Mouse (Mus musculus): Measurements from ENCODE around the gene Brca1. TPM values are rescaled to one million over a fixed set of nuclear protein-coding genes. Genes with fewer than 3 reads are reported as not detected.
"Not testable (repeated sequence)": the region's sequence is repeated elsewhere in the genome, so short reads cannot be mapped to it uniquely, and the experiment has no call there.

The Brca1 gene
- total RNA-seq, 1 experiment from 2014 or later: 5.6 TPM

GRCm38 (mm10) chr11:101459716-101460115, 92.0 kb downstream of the Brca1 start:
- ATAC-seq (ENCODE audit: extremely low read depth, insufficient number of reproducible peaks, low FRiP score, poor library complexity, severe bottlenecking): no peak

DNA sequence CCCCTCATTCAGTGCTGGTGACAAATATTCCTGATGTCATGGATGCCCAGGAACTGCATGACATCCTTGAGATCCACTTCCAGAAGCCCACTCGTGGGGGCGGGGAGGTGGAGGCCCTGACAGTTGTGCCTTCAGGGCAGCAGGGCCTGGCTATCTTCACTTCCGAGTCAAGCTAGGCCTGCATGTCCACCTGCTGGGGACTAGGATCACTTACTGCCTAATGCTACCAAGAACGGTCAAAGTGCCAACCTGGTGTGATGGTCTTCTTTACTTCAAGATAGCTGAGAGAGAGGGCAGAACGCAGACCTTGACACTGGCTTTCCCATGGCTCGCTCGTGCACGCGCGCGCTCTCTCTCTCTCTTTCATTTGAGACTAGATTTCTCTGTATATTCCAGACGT, 93.5 kb downstream of the Brca1 start:
- ATAC-seq (ENCODE audit: extremely low read depth, insufficient number of reproducible peaks, low FRiP score, poor library complexity, severe bottlenecking): no peak

DNA sequence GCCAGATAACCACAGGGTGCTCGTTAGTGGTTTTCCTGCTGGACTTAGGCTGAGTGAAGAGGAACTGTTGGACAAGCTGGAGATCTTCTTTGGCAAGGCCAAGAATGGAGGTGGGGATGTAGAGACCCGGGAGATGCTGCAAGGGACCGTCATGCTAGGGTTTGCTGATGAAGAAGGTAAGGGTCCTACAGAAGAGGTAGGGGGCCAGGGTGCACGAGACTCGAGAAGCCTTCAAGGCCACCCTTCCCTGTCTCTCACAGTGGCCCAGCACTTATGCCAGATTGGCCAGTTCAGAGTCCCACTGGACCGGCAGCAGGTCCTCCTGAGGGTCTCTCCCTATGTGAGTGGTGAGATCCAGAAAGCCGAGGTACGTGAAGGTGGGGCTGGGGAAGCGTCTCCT, 94.1 kb downstream of the Brca1 start:
- no peak for ATAC-seq (ENCODE audit: extremely low read depth, insufficient number of reproducible peaks, low FRiP score, poor library complexity, severe bottlenecking)

DNA sequence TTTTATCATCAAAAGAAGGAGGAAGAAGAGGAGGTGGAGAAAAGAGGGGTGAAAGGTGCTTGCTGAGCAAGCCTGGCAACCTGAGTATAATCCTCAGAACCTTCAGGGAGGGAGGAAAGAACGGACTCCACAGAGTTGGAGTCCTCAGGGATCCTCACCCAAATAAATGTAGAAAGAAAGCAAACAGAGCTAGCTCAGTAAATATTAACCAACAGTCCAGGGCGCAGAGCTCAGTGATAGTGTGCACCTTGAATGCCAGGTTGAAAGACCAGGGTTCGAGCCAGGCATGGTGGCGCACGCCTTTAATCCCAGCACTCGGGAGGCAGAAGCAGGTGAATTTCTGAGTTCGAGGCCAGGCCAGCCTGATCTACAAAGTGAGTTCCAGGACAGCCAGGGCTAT, 96.1 kb downstream of the Brca1 start:
- ATAC-seq (ENCODE audit: extremely low read depth, insufficient number of reproducible peaks, low FRiP score, poor library complexity, severe bottlenecking): no peak

DNA sequence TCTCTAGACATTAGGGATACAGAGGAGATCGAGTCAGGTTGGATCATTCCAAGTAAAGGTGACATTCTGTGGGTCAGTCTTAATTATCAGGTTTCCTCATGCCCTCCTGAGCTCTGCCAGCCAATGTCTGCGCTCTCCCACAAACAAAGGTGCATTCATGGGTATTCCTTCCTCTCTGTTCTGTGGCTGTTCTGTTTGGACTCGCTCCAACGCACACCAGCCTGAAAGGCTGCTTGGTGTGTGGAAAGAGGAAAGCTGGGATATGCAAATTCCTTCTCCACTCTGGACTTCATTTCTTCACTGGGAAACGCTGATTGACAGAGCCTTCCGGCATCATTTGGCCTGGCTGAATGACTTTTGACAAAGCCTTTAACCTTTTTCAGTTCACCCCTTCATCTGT, 97.1 kb downstream of the Brca1 start:
- no peak for ATAC-seq (ENCODE audit: extremely low read depth, insufficient number of reproducible peaks, low FRiP score, poor library complexity, severe bottlenecking)

GRCm38 (mm10) chr11:101452093-101452774, 99.5 kb downstream of the Brca1 start:
- ATAC-seq (ENCODE audit: extremely low read depth, insufficient number of reproducible peaks, low FRiP score, poor library complexity, severe bottlenecking): no peak

GRCm38 (mm10) chr11:101451536-101451935, 100.2 kb downstream of the Brca1 start:
- no peak for ATAC-seq (ENCODE audit: extremely low read depth, insufficient number of reproducible peaks, low FRiP score, poor library complexity, severe bottlenecking)

DNA sequence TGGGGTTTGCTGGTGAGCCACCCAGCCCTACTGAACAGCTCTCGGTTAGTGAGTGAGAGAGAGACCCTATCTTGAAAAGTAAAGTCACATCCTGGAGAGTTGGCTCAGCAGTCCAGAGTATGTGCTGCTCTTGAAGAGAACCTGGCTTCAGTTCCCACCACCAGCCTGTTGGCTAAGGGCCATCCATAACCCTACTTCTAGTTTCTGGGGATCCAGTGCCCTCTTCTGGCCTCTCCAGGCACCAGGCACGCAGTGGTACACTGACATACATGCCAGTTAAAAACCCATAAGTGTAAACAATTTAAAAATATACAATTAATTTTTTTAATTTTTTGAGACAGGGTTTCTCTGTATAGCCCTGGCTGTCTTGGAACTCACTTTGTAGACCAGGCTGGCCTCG, 101.4 kb downstream of the Brca1 start:
- no peak for ATAC-seq (ENCODE audit: extremely low read depth, insufficient number of reproducible peaks, low FRiP score, poor library complexity, severe bottlenecking)

- not testable (repeated sequence) for ATAC-seq (ENCODE audit: extremely low read depth, insufficient number of reproducible peaks, low FRiP score, poor library complexity, severe bottlenecking)
Observed at GRCm38 (mm10) chr11:101449596-101449995, 102.2 kb downstream of the Brca1 start.

DNA sequence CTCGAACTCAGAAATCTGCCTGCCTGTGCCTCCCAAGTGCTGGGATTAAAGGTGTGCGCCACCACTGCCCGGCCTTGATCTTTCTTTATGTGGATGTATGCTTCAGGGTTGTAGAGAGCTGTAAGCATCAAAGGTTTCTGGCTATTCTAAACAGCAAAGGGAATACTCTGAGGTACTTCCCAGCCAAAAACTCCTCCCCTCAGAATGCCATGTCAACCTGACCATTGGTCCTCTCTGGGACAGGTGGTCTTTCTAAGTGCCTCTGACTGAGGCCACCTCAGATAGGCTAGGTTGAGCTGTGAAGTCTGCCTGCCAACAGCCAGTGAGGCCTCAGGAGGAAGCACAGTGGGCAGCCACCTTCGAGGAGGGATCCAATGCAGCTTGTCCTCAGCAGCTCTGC, 102.9 kb downstream of the Brca1 start:
- ATAC-seq (ENCODE audit: extremely low read depth, insufficient number of reproducible peaks, low FRiP score, poor library complexity, severe bottlenecking): peak; percentile 30; the same call in 1 of the 2 replicates

GRCm38 (mm10) chr11:101448274-101448746, 103.4 kb downstream of the Brca1 start, which contains the start of gene Ifi35:
Ifi35 (plus strand) TSS chr11:101448407.
- peak; percentile 94 for ATAC-seq (ENCODE audit: extremely low read depth, insufficient number of reproducible peaks, low FRiP score, poor library complexity, severe bottlenecking)

GRCm38 (mm10) chr11:101447786-101448185, 104.0 kb downstream of the Brca1 start:
- ATAC-seq (ENCODE audit: extremely low read depth, insufficient number of reproducible peaks, low FRiP score, poor library complexity, severe bottlenecking): no peak

DNA sequence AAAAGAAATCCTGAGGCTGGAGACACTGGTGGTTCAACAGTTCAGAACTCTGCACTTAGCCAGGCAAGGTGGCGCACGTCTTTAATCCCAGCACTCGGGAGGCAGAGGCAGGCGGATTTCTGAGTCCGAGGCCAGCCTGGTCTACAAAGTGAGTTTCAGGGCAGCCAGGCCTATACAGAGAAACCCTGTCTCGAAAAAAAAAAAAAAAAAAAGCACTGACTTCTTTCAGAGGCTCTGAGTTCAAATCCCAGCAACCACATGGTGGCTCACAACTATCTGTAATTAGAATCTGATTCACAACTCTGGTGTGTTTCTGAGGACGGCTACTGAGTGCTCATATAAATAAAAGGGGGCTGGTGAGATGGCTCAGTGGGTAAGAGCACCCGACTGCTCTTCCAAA, 104.9 kb downstream of the Brca1 start:
- ATAC-seq (ENCODE audit: extremely low read depth, insufficient number of reproducible peaks, low FRiP score, poor library complexity, severe bottlenecking): not testable (repeated sequence)

DNA sequence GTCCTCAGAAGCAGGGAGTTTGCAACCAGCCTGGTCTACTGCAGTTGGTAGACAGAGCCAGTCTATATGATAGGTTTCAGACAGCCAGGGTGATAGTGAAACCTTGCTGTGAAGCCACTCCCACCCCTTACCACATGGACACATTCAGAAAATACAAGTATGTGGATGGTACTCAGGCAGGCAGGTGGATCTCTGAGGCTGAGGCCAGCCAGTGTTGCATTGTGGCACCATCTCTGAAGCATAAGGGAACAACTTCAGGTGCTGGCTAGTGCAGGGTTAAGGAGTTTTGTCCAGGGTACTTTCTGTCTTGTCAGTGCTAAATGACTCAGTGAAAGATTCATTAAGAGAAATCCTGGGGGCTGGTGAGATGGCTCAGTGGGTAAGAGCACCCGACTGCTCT, 105.4 kb downstream of the Brca1 start:
- no peak for ATAC-seq (ENCODE audit: extremely low read depth, insufficient number of reproducible peaks, low FRiP score, poor library complexity, severe bottlenecking)

DNA sequence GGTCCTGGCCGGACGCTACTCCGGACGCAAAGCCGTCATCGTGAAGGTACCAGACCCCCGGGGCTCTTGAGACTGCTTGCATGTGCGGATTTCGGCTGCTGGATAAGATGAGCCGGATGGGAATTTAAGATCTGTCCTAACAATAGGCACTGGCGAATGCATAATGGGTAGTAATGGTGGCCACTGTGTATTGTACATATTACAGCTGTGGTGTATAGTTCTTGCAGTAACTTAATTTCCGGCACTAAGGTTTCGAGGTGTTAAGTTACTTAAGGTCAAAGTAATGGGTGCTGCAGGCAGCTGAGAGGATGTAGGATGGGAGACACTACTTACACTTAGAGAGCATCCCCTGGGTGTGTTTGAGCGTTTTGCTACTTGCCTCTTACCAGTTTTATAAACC, 109.0 kb downstream of the Brca1 start:
- ATAC-seq (ENCODE audit: extremely low read depth, insufficient number of reproducible peaks, low FRiP score, poor library complexity, severe bottlenecking): no peak

- peak; percentile 98 for ATAC-seq (ENCODE audit: extremely low read depth, insufficient number of reproducible peaks, low FRiP score, poor library complexity, severe bottlenecking)
Observed at GRCm38 (mm10) chr11:101442127-101442693, 109.5 kb downstream of the Brca1 start, which contains the start of gene Rpl27. Rpl27 (plus strand) TSS chr11:101442298.

GRCm38 (mm10) chr11:101441450-101442126, 110.2 kb downstream of the Brca1 start:
- not testable (repeated sequence) for ATAC-seq (ENCODE audit: extremely low read depth, insufficient number of reproducible peaks, low FRiP score, poor library complexity, severe bottlenecking)

Data from neutrophil, adult 5-6 weeks (primary cell).